Mouse (Mus musculus): ENCODE results near the gene Twf1.

GRCm38 (mm10) chr15:94638207-94638606 lies 48.5 kb upstream of the Twf1 start:
- TF ChIP-seq CTCF (IDR thresholded peaks at IDR 0.05; ENCODE audit: insufficient read depth, low read length), result no peak
- TF ChIP-seq POLR2A (IDR thresholded peaks at IDR 0.05; ENCODE audit: borderline replicate concordance, extremely low read depth, low read depth, low read length), result no peak

Data from lung, adult 2 months (tissue).